Mouse (Mus musculus) forebrain, embryonic 16.5 days (tissue): Measurements from ENCODE around the gene Rps6kc1. TPM values are rescaled to one million over a fixed set of nuclear protein-coding genes. Genes with fewer than 3 reads are reported as not detected.

ENCODE experiments used
- ATAC-seq: fragments of 200-750 bp; cut with Nextera tagmentation; 2 replicates; pipeline ENCODE4 v1.8.0; 2017; ENCODE audit warnings: mild to moderate bottlenecking, moderate library complexity
- H3K27ac ChIP-seq: fragments of 300-500 bp; sonication (generic); 2 replicates; pipeline ENCODE4 v1.5.1; 2014; ENCODE audit warnings: low read length, control low read depth
- H3K27me3 ChIP-seq: fragments of 300-500 bp; sonication (generic); replicated peaks from 2 replicates; pipeline ENCODE4 v1.6.1; 2014; ENCODE audit warnings: low read length; ENCODE audit not compliant: control insufficient read depth, insufficient read depth
- H3K36me3 ChIP-seq: fragments of 300-500 bp; sonication (generic); 2 replicates; pipeline ENCODE4 v1.6.1; 2014; ENCODE audit not compliant: control insufficient read depth, insufficient read depth
- H3K4me1 ChIP-seq: fragments of 300-500 bp; sonication (generic); replicated peaks from 2 replicates; pipeline ENCODE4 v1.6.1; 2014; ENCODE audit warnings: low read length; ENCODE audit not compliant: control insufficient read depth, insufficient read depth
- H3K4me2 ChIP-seq: fragments of 300-500 bp; sonication (generic); 2 replicates; pipeline ENCODE4 v1.6.1; 2014; ENCODE audit warnings: mild to moderate bottlenecking, low read length, control low read depth
- H3K4me3 ChIP-seq: fragments of 300-500 bp; sonication (generic); replicated peaks from 2 replicates; pipeline ENCODE4 v1.5.1; 2014; ENCODE audit warnings: mild to moderate bottlenecking, low read length, control low read depth
- H3K9ac ChIP-seq: fragments of 300-500 bp; sonication (generic); replicated peaks from 2 replicates; pipeline ENCODE4 v1.6.1; 2014; ENCODE audit warnings: low read depth, low read length, control low read depth
- H3K9me3 ChIP-seq: fragments of 300-500 bp; sonication (generic); 2 replicates; pipeline ENCODE4 v1.6.1; 2016; ENCODE audit warnings: low read length; ENCODE audit not compliant: control insufficient read depth
- WGBS: fragments of 180-500 bp; shearing (Covaris S2); extraction: QIAGEN DNeasy Blood & Tissue Kit; methylation state at CpG from one replicate; pipeline ENCODE4 v1.1.7; 2014; 5-methylcytosine and 5-hydroxymethylcytosine counted together
- polyA plus RNA-seq: library from polyadenylated mRNA; unstranded; fragments of >200 nt; fragmentation: Nextera tagmentation; extraction: Ambion mirVana; gene quantifications from 2 replicates; pipeline ENCODE4 v1.2.1, GENCODE M21; 2015

Rps6kc1 gene
- 31.9 and 32.7 TPM in 2 replicates for polyA plus RNA-seq

- H3K4me2 ChIP-seq, result peak within 1 kb of the TSS; percentile 95
- H3K9me3 ChIP-seq, result no peaks in the 10 kb centered on the region
- peak within 1 kb of the TSS; percentile 78 for H3K27ac ChIP-seq
- peak; percentile 96 for ATAC-seq
- H3K36me3 ChIP-seq, result no peaks in the 10 kb centered on the region
- WGBS, result under 1% methylated on average over 47 of the region's 47 CpGs
- peaks cover 17% of the 10 kb centered on the region for H3K4me1 ChIP-seq
- H3K9ac ChIP-seq, result peak within 1 kb of the TSS; percentile 83
- no peaks in the 10 kb centered on the region; the same call in 1 of the 2 replicates for H3K27me3 ChIP-seq
- H3K4me3 ChIP-seq, result peak within 1 kb of the TSS; percentile 71
These were observed at the start of gene Rps6kc1 for GRCm38 (mm10) chr1:190911415-190912123. Rps6kc1 (minus strand) TSS chr1:190911770.

GRCm38 (mm10) chr1:190958821-190959220 is 47.3 kb upstream of the Rps6kc1 start:
- ATAC-seq, result no peak
- peaks cover 29% of the 10 kb centered on the region for H3K36me3 ChIP-seq
- H3K27me3 ChIP-seq, result no peaks in the 10 kb centered on the region
- no peak overlapping the region for H3K27ac ChIP-seq
- no peak overlapping the region for H3K4me3 ChIP-seq
- no peaks in the 10 kb centered on the region for H3K9me3 ChIP-seq
- no peaks in the 10 kb centered on the region for H3K4me1 ChIP-seq
- WGBS, result 89% methylated on average over 5 of the region's 5 CpGs
- no peak overlapping the region for H3K4me2 ChIP-seq
- H3K9ac ChIP-seq, result no peak overlapping the region

- H3K4me1 ChIP-seq, result no peaks in the 10 kb centered on the region
- no peak overlapping the region for H3K4me2 ChIP-seq
- H3K36me3 ChIP-seq, result peaks cover 26% of the 10 kb centered on the region
- H3K9ac ChIP-seq, result no peak overlapping the region
- no peak overlapping the region for H3K4me3 ChIP-seq
- no peaks in the 10 kb centered on the region for H3K27me3 ChIP-seq
- WGBS, result 90% methylated on average over 3 of the region's 3 CpGs
- no peak for ATAC-seq
- H3K27ac ChIP-seq, result no peak overlapping the region
- no peaks in the 10 kb centered on the region for H3K9me3 ChIP-seq
These were observed 41.4 kb upstream of the Rps6kc1 start for GRCm38 (mm10) chr1:190953009-190953408.

DNA sequence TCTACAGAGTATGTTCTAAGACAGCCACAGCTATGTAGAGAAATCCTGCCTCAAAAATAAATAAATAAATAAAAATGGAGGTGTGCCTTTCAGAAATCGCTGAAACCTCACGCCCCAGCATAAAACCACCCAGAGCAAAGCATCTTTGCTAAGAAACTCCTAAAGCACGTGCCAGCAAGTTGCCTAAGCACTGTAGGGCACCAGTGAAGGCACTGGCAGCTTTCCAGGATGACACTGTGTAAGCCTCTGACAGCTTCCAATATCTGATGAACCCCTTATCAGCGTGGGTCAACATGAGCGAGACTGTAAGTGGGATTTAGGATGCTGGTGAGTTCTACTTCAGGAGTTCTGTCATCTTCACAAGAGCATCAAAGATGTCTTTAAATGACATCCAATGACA is 39.4 kb upstream of the Rps6kc1 start:
- no peaks in the 10 kb centered on the region for H3K27me3 ChIP-seq
- no peaks in the 10 kb centered on the region for H3K4me1 ChIP-seq
- no peak overlapping the region for H3K27ac ChIP-seq
- no peak overlapping the region for H3K4me2 ChIP-seq
- no peaks in the 10 kb centered on the region for H3K9me3 ChIP-seq
- H3K9ac ChIP-seq, result no peak overlapping the region
- no peak for ATAC-seq
- 86% methylated on average over 5 of the region's 5 CpGs for WGBS
- H3K36me3 ChIP-seq, result peaks cover 20% of the 10 kb centered on the region
- no peak overlapping the region for H3K4me3 ChIP-seq

DNA sequence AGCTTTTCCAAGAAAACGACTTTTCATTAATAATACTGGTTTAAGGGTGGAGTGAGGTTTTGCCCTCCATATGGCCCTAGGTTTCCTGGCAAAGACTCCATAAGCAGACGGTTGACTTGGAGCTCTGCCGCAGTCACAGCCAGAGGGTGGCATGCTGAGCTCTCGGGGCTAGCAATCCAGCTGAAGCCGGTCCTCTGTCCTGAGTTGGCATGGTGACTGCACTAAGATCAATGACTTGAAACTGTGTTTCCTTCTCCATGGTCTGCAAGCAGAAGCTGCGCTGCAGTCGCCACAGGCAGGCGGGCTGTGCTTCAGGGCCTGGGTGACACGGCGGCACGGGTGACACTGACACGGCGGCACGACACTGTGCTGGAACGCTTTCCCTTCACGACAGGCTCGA is 37.3 kb upstream of the Rps6kc1 start:
- Histone ChIP-seq H3K9ac (no peak overlapping the region), H3K27me3 (no peaks in the 10 kb centered on the region), H3K4me1 (no peaks in the 10 kb centered on the region), H3K4me2 (no peak overlapping the region), H3K9me3 (no peaks in the 10 kb centered on the region), H3K4me3 (no peak overlapping the region), H3K27ac (no peak overlapping the region), H3K36me3 (peaks cover 26% of the 10 kb centered on the region)
- no peak for ATAC-seq
- 93% methylated on average over 17 of the region's 17 CpGs for WGBS

DNA sequence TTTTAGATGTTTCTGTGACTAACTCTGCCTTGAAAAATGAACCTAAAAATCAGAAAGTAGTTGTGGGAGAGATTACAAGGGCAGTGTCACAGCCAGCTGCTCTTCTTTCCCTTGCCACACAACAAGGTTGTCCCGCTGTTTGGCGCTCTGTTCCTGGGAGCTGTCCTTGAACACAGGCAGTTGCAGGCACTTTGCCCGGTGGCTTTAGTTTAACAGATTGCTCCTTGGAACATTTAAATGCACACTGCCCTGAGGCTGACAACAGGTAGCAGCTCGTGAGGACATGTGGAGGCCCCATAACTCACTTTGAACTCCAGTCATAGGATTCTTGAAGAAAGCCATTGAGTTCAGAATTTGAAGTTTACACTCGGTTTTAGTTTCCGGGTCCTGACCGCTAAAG is 36.9 kb upstream of the Rps6kc1 start:
- Histone ChIP-seq H3K4me1 (no peaks in the 10 kb centered on the region), H3K27ac (no peak overlapping the region), H3K4me2 (no peak overlapping the region), H3K9ac (no peak overlapping the region), H3K36me3 (peaks cover 28% of the 10 kb centered on the region), H3K4me3 (no peak overlapping the region), H3K9me3 (no peaks in the 10 kb centered on the region), H3K27me3 (no peaks in the 10 kb centered on the region)
- WGBS, result 90% methylated on average over 7 of the region's 7 CpGs
- no peak for ATAC-seq

GRCm38 (mm10) chr1:190947986-190948385 is 36.4 kb upstream of the Rps6kc1 start:
- Histone ChIP-seq H3K4me2 (no peak overlapping the region), H3K9me3 (no peaks in the 10 kb centered on the region), H3K27me3 (no peaks in the 10 kb centered on the region), H3K4me3 (no peak overlapping the region), H3K36me3 (peaks cover 27% of the 10 kb centered on the region), H3K27ac (no peak overlapping the region), H3K9ac (no peak overlapping the region), H3K4me1 (no peaks in the 10 kb centered on the region)
- no peak for ATAC-seq
- 89% methylated on average over 5 of the region's 5 CpGs for WGBS

DNA sequence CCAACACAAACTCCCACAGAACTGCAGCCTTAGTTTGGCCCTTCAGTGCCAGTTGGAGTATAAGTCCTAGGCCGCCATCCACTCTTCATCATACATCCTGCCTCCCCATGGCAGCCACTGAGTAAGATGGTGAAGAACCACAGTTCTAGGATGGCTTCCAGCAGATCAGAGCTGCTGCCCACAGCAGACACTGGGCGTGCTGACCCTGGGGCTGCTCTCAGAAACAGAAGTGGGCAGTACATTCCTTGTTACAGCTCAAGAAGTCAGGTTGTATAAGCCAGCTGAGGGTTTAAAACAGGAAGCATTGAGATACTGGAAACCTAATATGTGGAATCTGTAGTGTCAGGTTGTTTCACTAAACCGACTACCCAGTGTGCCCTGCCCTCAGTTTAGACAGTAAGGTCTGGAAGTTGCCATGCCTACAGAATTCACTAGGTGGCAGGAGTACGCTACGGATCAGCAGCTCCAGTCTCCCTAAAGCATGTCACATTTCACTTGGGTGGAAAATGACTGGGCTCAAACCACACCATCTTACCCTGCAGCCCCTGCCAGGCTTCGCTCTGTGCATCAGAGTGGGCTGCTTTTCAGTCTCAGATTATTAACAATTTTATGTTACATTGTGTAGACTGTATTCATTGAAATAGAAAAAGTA is 32.7 kb upstream of the Rps6kc1 start:
- Histone ChIP-seq H3K4me2 (no peak overlapping the region), H3K4me3 (no peak overlapping the region), H3K9me3 (no peaks in the 10 kb centered on the region), H3K27me3 (no peaks in the 10 kb centered on the region), H3K36me3 (peaks cover 44% of the 10 kb centered on the region), H3K27ac (no peak overlapping the region), H3K9ac (no peak overlapping the region), H3K4me1 (no peaks in the 10 kb centered on the region)
- ATAC-seq, result peak; percentile 89
- 48% methylated on average over 6 of the region's 6 CpGs for WGBS

DNA sequence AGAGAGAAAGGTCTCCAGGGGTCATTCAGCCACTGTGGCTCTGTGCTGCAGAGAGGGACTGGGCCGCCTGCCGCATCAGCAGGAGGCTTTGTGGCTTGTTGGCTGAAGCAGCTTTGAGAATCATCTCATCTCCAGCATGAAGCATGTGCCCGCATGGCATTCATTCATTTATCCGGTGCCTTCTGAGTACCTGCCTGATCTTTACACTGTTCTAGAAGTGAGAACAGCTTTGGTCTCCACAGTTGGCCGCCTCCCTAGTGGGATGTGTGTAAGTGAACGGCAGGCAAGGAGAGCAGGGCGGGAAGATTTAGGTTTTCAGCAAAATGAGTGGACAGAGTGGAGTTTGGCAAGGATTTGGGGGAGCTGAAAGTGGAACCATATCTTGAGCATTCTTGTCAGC is 28.2 kb upstream of the Rps6kc1 start:
- Histone ChIP-seq H3K36me3 (peaks cover 43% of the 10 kb centered on the region), H3K4me2 (no peak overlapping the region), H3K4me3 (no peak overlapping the region), H3K9me3 (no peaks in the 10 kb centered on the region), H3K27ac (no peak overlapping the region), H3K4me1 (no peaks in the 10 kb centered on the region), H3K9ac (no peak overlapping the region), H3K27me3 (no peaks in the 10 kb centered on the region)
- ATAC-seq, result no peak
- 95% methylated on average over 7 of the region's 7 CpGs for WGBS
